Mouse (Mus musculus) kidney, postnatal 0 days (tissue): Measurements from ENCODE around the gene Cxcl9. TPM values are rescaled to one million over a fixed set of nuclear protein-coding genes. Genes with fewer than 3 reads are reported as not detected.
"Not testable (repeated sequence)": the region's sequence is repeated elsewhere in the genome, so short reads cannot be mapped to it uniquely, and the experiment has no call there.

Source experiments
- ATAC-seq: fragments of 200-750 bp; cut with Nextera tagmentation; replicated peaks from 2 replicates; pipeline ENCODE4 v1.8.0; 2017; ENCODE audit warnings: low read depth, moderate number of reproducible peaks, moderate TSS enrichment, moderate library complexity; ENCODE audit not compliant: low FRiP score
- DNase-seq: peaks from one replicate; pipeline ENCODE4 v3.0.0-alpha.2; 2016; ENCODE audit warnings: low spot score
- H3K27ac ChIP-seq: fragments of 300-500 bp; sonication (generic); 2 replicates; pipeline ENCODE4 v1.5.1; 2014; ENCODE audit warnings: mild to moderate bottlenecking
- H3K27me3 ChIP-seq: fragments of 300-500 bp; sonication (generic); 2 replicates; pipeline ENCODE4 v1.6.1; 2014; ENCODE audit warnings: low read length, mixed read lengths; ENCODE audit not compliant: insufficient read depth
- H3K36me3 ChIP-seq: fragments of 300-500 bp; sonication (generic); 2 replicates; pipeline ENCODE4 v1.6.1; 2014; ENCODE audit warnings: low read length, mixed read lengths; ENCODE audit not compliant: insufficient read depth
- H3K4me1 ChIP-seq: fragments of 300-500 bp; sonication (generic); replicated peaks from 2 replicates; pipeline ENCODE4 v1.6.1; 2014; ENCODE audit warnings: antibody characterized with exemption, low read length, mixed read lengths; ENCODE audit not compliant: insufficient read depth
- H3K4me2 ChIP-seq: fragments of 300-500 bp; sonication (generic); 2 replicates; pipeline ENCODE4 v1.6.1; 2014; ENCODE audit warnings: mild to moderate bottlenecking, low read length, moderate library complexity, mixed read lengths
- H3K4me3 ChIP-seq: fragments of 300-500 bp; sonication (generic); replicated peaks from 2 replicates; pipeline ENCODE4 v1.5.1; 2014; ENCODE audit warnings: low read depth, low read length
- H3K9ac ChIP-seq: fragments of 300-500 bp; sonication (generic); 2 replicates; pipeline ENCODE4 v1.6.1; 2014; ENCODE audit warnings: low read depth, low read length
- H3K9me3 ChIP-seq: fragments of 300-500 bp; sonication (generic); replicated peaks from 2 replicates; pipeline ENCODE4 v1.6.1; 2016; ENCODE audit warnings: low read length, inconsistent platforms, mixed read lengths
- CTCF ChIP-seq: IDR thresholded peaks from 2 replicates; pipeline ENCODE4 v1.5.1; 2016; ENCODE audit warnings: antibody characterized with exemption, low read depth, mild to moderate bottlenecking, moderate library complexity
- WGBS: fragments of 180-500 bp; shearing (Covaris S2); extraction: QIAGEN DNeasy Blood & Tissue Kit; methylation state at CpG from one replicate; pipeline ENCODE4 v1.1.7; 2014; 5-methylcytosine and 5-hydroxymethylcytosine counted together
- polyA plus RNA-seq: library from polyadenylated mRNA; unstranded; fragments of >200 nt; fragmentation: Nextera tagmentation; extraction: Ambion mirVana; gene quantifications from 2 replicates; pipeline ENCODE4 v1.2.1, GENCODE M21; 2015

The Cxcl9 gene
- polyA plus RNA-seq, 1 experiment from 2014 or later: 0.13 TPM

GRCm38 (mm10) chr5:92364011-92364410, 36.1 kb upstream of the Cxcl9 start:
- TF ChIP-seq CTCF: no peak
- DNase-seq (no peak), ATAC-seq (no peak)
- Histone ChIP-seq H3K36me3 (no peaks in the 10 kb centered on the region), H3K9me3 (no peaks in the 10 kb centered on the region), H3K27me3 (no peaks in the 10 kb centered on the region), H3K4me2 (no peak overlapping the region), H3K4me3 (no peak overlapping the region), H3K9ac (no peak overlapping the region), H3K4me1 (no peaks in the 10 kb centered on the region), H3K27ac (no peak overlapping the region)
- WGBS: 88% methylated on average over 5 of the region's 5 CpGs

GRCm38 (mm10) chr5:92363179-92363578, 35.3 kb upstream of the Cxcl9 start:
- H3K27ac ChIP-seq: no peak overlapping the region
- DNase-seq (no peak), ATAC-seq (no peak)
- no peaks in the 10 kb centered on the region for H3K27me3 ChIP-seq
- H3K4me2 ChIP-seq: no peak overlapping the region
- H3K4me1 ChIP-seq: no peaks in the 10 kb centered on the region
- no peak for TF ChIP-seq CTCF
- H3K9ac ChIP-seq: 0 out of 2 replicates have a peak overlapping the region, but pooled peaks have one; percentile 14
- H3K36me3 ChIP-seq: no peaks in the 10 kb centered on the region
- H3K9me3 ChIP-seq: no peaks in the 10 kb centered on the region
- 8% methylated on average over 4 of the region's 4 CpGs for WGBS
- no peak overlapping the region for H3K4me3 ChIP-seq

- H3K9ac ChIP-seq: no peak overlapping the region
- H3K27me3 ChIP-seq: no peaks in the 10 kb centered on the region
- no peaks in the 10 kb centered on the region for H3K4me1 ChIP-seq
- no peak overlapping the region for H3K27ac ChIP-seq
- no peak overlapping the region for H3K4me3 ChIP-seq
- ATAC-seq (no peak), DNase-seq (no peak)
- TF ChIP-seq CTCF: no peak
- no peaks in the 10 kb centered on the region for H3K36me3 ChIP-seq
- 83% methylated on average over 11 of the region's 11 CpGs for WGBS
- H3K4me2 ChIP-seq: no peak overlapping the region
- H3K9me3 ChIP-seq: no peaks in the 10 kb centered on the region
These were observed 31.0 kb upstream of the Cxcl9 start for GRCm38 (mm10) chr5:92358767-92359455.

- DNase-seq (peak; percentile 70), ATAC-seq (no peak)
- Histone ChIP-seq H3K4me3 (no peak overlapping the region), H3K27ac (no peak overlapping the region), H3K27me3 (no peaks in the 10 kb centered on the region), H3K9me3 (no peaks in the 10 kb centered on the region), H3K36me3 (no peaks in the 10 kb centered on the region), H3K4me2 (no peak overlapping the region), H3K9ac (no peak overlapping the region), H3K4me1 (no peaks in the 10 kb centered on the region)
- 14% methylated on average over 11 of the region's 12 CpGs for WGBS
- TF ChIP-seq CTCF: no peak
These were observed 30.2 kb upstream of the Cxcl9 start for GRCm38 (mm10) chr5:92358033-92358432.

GRCm38 (mm10) chr5:92353517-92353916, 25.6 kb upstream of the Cxcl9 start:
- peak overlapping the region; percentile 39 for H3K4me2 ChIP-seq
- no peak for TF ChIP-seq CTCF
- H3K4me1 ChIP-seq: 0 out of 2 replicates have a peak, but pooled peaks cover 1% of the 10 kb centered on the region
- 36% methylated on average over 11 of the region's 11 CpGs for WGBS
- no peaks in the 10 kb centered on the region for H3K9me3 ChIP-seq
- no peaks in the 10 kb centered on the region for H3K27me3 ChIP-seq
- no peak overlapping the region for H3K27ac ChIP-seq
- ATAC-seq: no peak
- H3K4me3 ChIP-seq: peak overlapping the region; percentile 31
- DNase-seq: peak; percentile 22
- no peaks in the 10 kb centered on the region for H3K36me3 ChIP-seq
- peak overlapping the region; percentile 35; the same call in 1 of the 2 replicates for H3K9ac ChIP-seq

- not testable (repeated sequence) for DNase-seq, H3K4me2 ChIP-seq, H3K27me3 ChIP-seq, H3K4me3 ChIP-seq, H3K9me3 ChIP-seq, H3K9ac ChIP-seq, H3K36me3 ChIP-seq, H3K4me1 ChIP-seq, ATAC-seq, H3K27ac ChIP-seq
- WGBS: 74% methylated on average over 4 of the region's 4 CpGs
These were observed 24.8 kb upstream of the Cxcl9 start for GRCm38 (mm10) chr5:92352716-92353115.

- TF ChIP-seq CTCF: no peak
- no peak for ATAC-seq
- Histone ChIP-seq H3K27me3 (no peaks in the 10 kb centered on the region), H3K4me3 (no peak overlapping the region), H3K9ac (no peak overlapping the region), H3K4me1 (0 out of 2 replicates have a peak, but pooled peaks cover 5% of the 10 kb centered on the region), H3K9me3 (no peaks in the 10 kb centered on the region), H3K36me3 (no peaks in the 10 kb centered on the region), H3K4me2 (no peak overlapping the region), H3K27ac (no peak overlapping the region)
- no peak for DNase-seq
- WGBS: 72% methylated on average over 7 of the region's 7 CpGs
These were observed 21.9 kb upstream of the Cxcl9 start for GRCm38 (mm10) chr5:92349731-92350130.
